Mouse (Mus musculus): ENCODE results near the gene Kcnn3. TPM values are rescaled to one million over a fixed set of nuclear protein-coding genes. Genes with fewer than 3 reads are reported as not detected.

Gene Kcnn3
- polyA plus RNA-seq, 1 experiment: not detected

- H3K27ac ChIP-seq (ENCODE audit: insufficient read depth, low read depth, low read length): no peak overlapping the region
- no peak overlapping the region for H3K4me3 ChIP-seq (ENCODE audit: insufficient read depth, low read length)
- TF ChIP-seq POLR2A (IDR thresholded peaks at IDR 0.05; ENCODE audit: borderline replicate concordance, low read depth, low read length): no peak
- TF ChIP-seq CTCF (IDR thresholded peaks at IDR 0.05; ENCODE audit: low read depth, low read length): no peak
- peaks cover 4% of the 10 kb centered on the region for H3K4me1 ChIP-seq (ENCODE audit: control insufficient read depth, insufficient read depth, low read length)
Observed at GRCm38 (mm10) chr3:89578083-89578482, 58.1 kb downstream of the Kcnn3 start.

GRCm38 (mm10) chr3:89578803-89579202, 58.8 kb downstream of the Kcnn3 start:
- H3K4me1 ChIP-seq (ENCODE audit: control insufficient read depth, insufficient read depth, low read length): peaks cover 4% of the 10 kb centered on the region
- no peak overlapping the region for H3K4me3 ChIP-seq (ENCODE audit: insufficient read depth, low read length)
- no peak for TF ChIP-seq POLR2A (IDR thresholded peaks at IDR 0.05; ENCODE audit: borderline replicate concordance, low read depth, low read length)
- H3K27ac ChIP-seq (ENCODE audit: insufficient read depth, low read depth, low read length): no peak overlapping the region

- no peak for TF ChIP-seq CTCF (IDR thresholded peaks at IDR 0.05; ENCODE audit: low read depth, low read length)
- no peak for TF ChIP-seq POLR2A (IDR thresholded peaks at IDR 0.05; ENCODE audit: borderline replicate concordance, low read depth, low read length)
- Histone ChIP-seq H3K4me1 (ENCODE audit: control insufficient read depth, insufficient read depth, low read length) (peaks cover 8% of the 10 kb centered on the region; the same call in 1 of the 2 replicates), H3K27ac (ENCODE audit: insufficient read depth, low read depth, low read length) (no peak overlapping the region), H3K4me3 (ENCODE audit: insufficient read depth, low read length) (no peak overlapping the region)
Observed at GRCm38 (mm10) chr3:89584254-89584653, 64.3 kb downstream of the Kcnn3 start.

GRCm38 (mm10) chr3:89588436-89588835, 68.5 kb downstream of the Kcnn3 start:
- no peak for TF ChIP-seq CTCF (IDR thresholded peaks at IDR 0.05; ENCODE audit: low read depth, low read length)
- no peak for TF ChIP-seq POLR2A (IDR thresholded peaks at IDR 0.05; ENCODE audit: borderline replicate concordance, low read depth, low read length)
- Histone ChIP-seq H3K4me1 (ENCODE audit: control insufficient read depth, insufficient read depth, low read length) (peaks cover 8% of the 10 kb centered on the region; the same call in 1 of the 2 replicates), H3K4me3 (ENCODE audit: insufficient read depth, low read length) (no peak overlapping the region), H3K27ac (ENCODE audit: insufficient read depth, low read depth, low read length) (no peak overlapping the region)

GRCm38 (mm10) chr3:89589321-89589720, 69.4 kb downstream of the Kcnn3 start:
- H3K27ac ChIP-seq (ENCODE audit: insufficient read depth, low read depth, low read length): no peak overlapping the region
- TF ChIP-seq POLR2A (IDR thresholded peaks at IDR 0.05; ENCODE audit: borderline replicate concordance, low read depth, low read length) (no peak), CTCF (IDR thresholded peaks at IDR 0.05; ENCODE audit: low read depth, low read length) (no peak)
- H3K4me1 ChIP-seq (ENCODE audit: control insufficient read depth, insufficient read depth, low read length): peaks cover 2% of the 10 kb centered on the region; the same call in 1 of the 2 replicates

GRCm38 (mm10) chr3:89590386-89590785, 70.4 kb downstream of the Kcnn3 start:
- Histone ChIP-seq H3K4me3 (ENCODE audit: insufficient read depth, low read length) (no peak overlapping the region), H3K27ac (ENCODE audit: insufficient read depth, low read depth, low read length) (no peak overlapping the region), H3K4me1 (ENCODE audit: control insufficient read depth, insufficient read depth, low read length) (no peaks in the 10 kb centered on the region)
- TF ChIP-seq POLR2A (IDR thresholded peaks at IDR 0.05; ENCODE audit: borderline replicate concordance, low read depth, low read length) (no peak), CTCF (IDR thresholded peaks at IDR 0.05; ENCODE audit: low read depth, low read length) (no peak)

More at GRCm38 (mm10) chr3:89589321-89589720, 69.4 kb downstream of the Kcnn3 start:
- H3K4me3 ChIP-seq (ENCODE audit: insufficient read depth, low read length): no peak overlapping the region

GRCm38 (mm10) chr3:89591461-89591860, 71.5 kb downstream of the Kcnn3 start:
- H3K4me3 ChIP-seq (ENCODE audit: insufficient read depth, low read length): no peak overlapping the region
- no peak for TF ChIP-seq POLR2A (IDR thresholded peaks at IDR 0.05; ENCODE audit: borderline replicate concordance, low read depth, low read length)
- no peak for TF ChIP-seq CTCF (IDR thresholded peaks at IDR 0.05; ENCODE audit: low read depth, low read length)
- no peaks in the 10 kb centered on the region for H3K4me1 ChIP-seq (ENCODE audit: control insufficient read depth, insufficient read depth, low read length)
- H3K27ac ChIP-seq (ENCODE audit: insufficient read depth, low read depth, low read length): no peak overlapping the region

- no peak overlapping the region for H3K4me3 ChIP-seq (ENCODE audit: insufficient read depth, low read length)
- TF ChIP-seq CTCF (IDR thresholded peaks at IDR 0.05; ENCODE audit: low read depth, low read length) (no peak), POLR2A (IDR thresholded peaks at IDR 0.05; ENCODE audit: borderline replicate concordance, low read depth, low read length) (no peak)
- H3K27ac ChIP-seq (ENCODE audit: insufficient read depth, low read depth, low read length): no peak overlapping the region
- no peaks in the 10 kb centered on the region for H3K4me1 ChIP-seq (ENCODE audit: control insufficient read depth, insufficient read depth, low read length)
Observed at GRCm38 (mm10) chr3:89592809-89593208, 72.8 kb downstream of the Kcnn3 start.

GRCm38 (mm10) chr3:89593524-89593923, 73.6 kb downstream of the Kcnn3 start:
- H3K4me1 ChIP-seq (ENCODE audit: control insufficient read depth, insufficient read depth, low read length): no peaks in the 10 kb centered on the region
- H3K4me3 ChIP-seq (ENCODE audit: insufficient read depth, low read length): no peak overlapping the region
- TF ChIP-seq POLR2A (IDR thresholded peaks at IDR 0.05; ENCODE audit: borderline replicate concordance, low read depth, low read length): no peak
- TF ChIP-seq CTCF (IDR thresholded peaks at IDR 0.05; ENCODE audit: low read depth, low read length): no peak
- no peak overlapping the region for H3K27ac ChIP-seq (ENCODE audit: insufficient read depth, low read depth, low read length)

GRCm38 (mm10) chr3:89598361-89598760, 78.4 kb downstream of the Kcnn3 start:
- H3K27ac ChIP-seq (ENCODE audit: insufficient read depth, low read depth, low read length): no peak overlapping the region
- no peak for TF ChIP-seq POLR2A (IDR thresholded peaks at IDR 0.05; ENCODE audit: borderline replicate concordance, low read depth, low read length)
- TF ChIP-seq CTCF (IDR thresholded peaks at IDR 0.05; ENCODE audit: low read depth, low read length): no peak
- H3K4me1 ChIP-seq (ENCODE audit: control insufficient read depth, insufficient read depth, low read length): no peaks in the 10 kb centered on the region
- no peak overlapping the region for H3K4me3 ChIP-seq (ENCODE audit: insufficient read depth, low read length)

GRCm38 (mm10) chr3:89598967-89599366, 79.0 kb downstream of the Kcnn3 start:
- no peaks in the 10 kb centered on the region for H3K4me1 ChIP-seq (ENCODE audit: control insufficient read depth, insufficient read depth, low read length)
- no peak overlapping the region for H3K4me3 ChIP-seq (ENCODE audit: insufficient read depth, low read length)
- no peak for TF ChIP-seq CTCF (IDR thresholded peaks at IDR 0.05; ENCODE audit: low read depth, low read length)
- TF ChIP-seq POLR2A (IDR thresholded peaks at IDR 0.05; ENCODE audit: borderline replicate concordance, low read depth, low read length): no peak
- no peak overlapping the region for H3K27ac ChIP-seq (ENCODE audit: insufficient read depth, low read depth, low read length)
